In the genomic region with DNA sequence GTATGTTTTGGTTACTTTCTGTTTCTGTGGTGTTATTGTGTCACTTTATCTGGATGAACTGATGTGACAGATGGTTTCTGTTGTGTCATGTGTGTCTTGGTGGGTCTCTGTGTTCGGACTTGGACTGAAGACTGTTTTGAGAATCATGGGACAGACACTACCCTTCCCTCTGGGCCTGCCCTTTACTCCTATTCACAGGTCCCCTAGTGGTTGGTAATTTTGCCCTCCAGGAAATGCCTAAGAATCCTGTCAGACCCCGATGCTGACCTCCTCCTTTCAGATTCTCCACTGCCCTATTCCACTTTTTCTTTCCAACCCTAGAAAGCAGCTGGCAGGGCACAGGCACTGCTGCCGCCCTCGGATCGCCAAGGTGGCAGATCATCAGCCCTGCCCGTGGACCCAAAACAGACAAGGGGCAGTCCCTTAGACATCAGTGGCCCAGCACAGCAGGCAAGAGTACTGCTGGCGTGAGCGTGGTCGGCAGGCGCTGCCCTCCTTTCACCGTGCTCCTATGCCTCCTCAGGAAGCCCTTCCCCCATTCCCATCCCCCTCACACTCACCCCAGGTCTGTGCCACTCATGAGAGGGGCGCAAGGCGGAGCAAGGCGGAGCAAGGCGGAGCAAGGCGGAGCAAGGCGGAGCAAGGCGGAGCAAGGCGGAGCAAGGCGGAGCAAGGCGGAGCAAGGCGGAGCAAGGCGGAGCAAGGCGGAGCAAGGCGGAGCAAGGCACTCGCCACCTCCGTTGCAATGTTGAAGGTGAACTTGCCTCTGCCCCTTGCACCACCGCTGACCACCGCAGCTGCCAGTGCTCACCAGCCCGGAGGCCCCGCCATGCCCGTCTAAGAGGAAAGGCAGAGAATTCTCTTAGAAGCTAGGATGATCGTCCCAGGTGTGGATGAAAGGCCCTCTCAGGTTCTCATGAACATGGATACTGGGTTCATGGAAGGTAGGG, we compare ENCODE assay signal across 8 mouse cellular contexts. TPM values are rescaled to one million over a fixed set of nuclear protein-coding genes. Genes with fewer than 3 reads are reported as not detected.
DNase-seq lines count a peak whose midpoint lies in the region; ATAC-seq and TF ChIP-seq lines count a peak whose summit lies in the region.

No protein-coding gene starts in this region.

- 2% methylated on average over 33 of the region's 33 CpGs for WGBS in embryonic facial prominence, embryonic 12.5 days
- WGBS in lung, embryonic 16.5 days: under 1% methylated on average over 32 of the region's 33 CpGs
- 2% methylated on average over 33 of the region's 33 CpGs for WGBS in olfactory bulb, adult 2 months

- peak overlapping the region; percentile 64 for H3K4me2 ChIP-seq in embryonic facial prominence, embryonic 12.5 days (replicated peaks)
- peak overlapping the region; percentile 81 for H3K4me2 ChIP-seq in lung, embryonic 16.5 days (ENCODE audit: low read depth, low read length)

- peak; percentile 93 for ATAC-seq in embryonic facial prominence, embryonic 12.5 days (ENCODE audit: insufficient number of reproducible peaks, insufficient read depth, low FRiP score, low TSS enrichment)
- peak; percentile 98 for ATAC-seq in lung, embryonic 16.5 days (ENCODE audit: low read depth)

- TF ChIP-seq EP300 in ES-Bruce4 (IDR thresholded peaks at IDR 0.05; ENCODE audit: insufficient read depth, low read depth, low read length): no peak

- TF ChIP-seq POLR2A in ES-Bruce4 (IDR thresholded peaks at IDR 0.05; ENCODE audit: insufficient read depth, low read length): no peak
- TF ChIP-seq POLR2A in olfactory bulb, adult 2 months (IDR thresholded peaks at IDR 0.05; ENCODE audit: insufficient read depth, low read depth, low read length): peak; percentile 57

- intact Hi-C loops in heart, postnatal 14 days (cut with DNase I): no loop called here

- H3K4me3 ChIP-seq in ES-Bruce4 (ENCODE audit: low read depth, low read length): peak overlapping the region; percentile 88
- peak overlapping the region; percentile 55 for H3K4me3 ChIP-seq in embryonic facial prominence, embryonic 12.5 days
- peak overlapping the region; percentile 75 for H3K4me3 ChIP-seq in lung, embryonic 16.5 days (ENCODE audit: low read length)
- H3K4me3 ChIP-seq in olfactory bulb, adult 2 months (ENCODE audit: insufficient read depth, low read depth, low read length): peak overlapping the region; percentile 75

- no peaks in the 10 kb centered on the region for H3K27me3 ChIP-seq in ES-Bruce4 (ENCODE audit: control insufficient read depth, insufficient read depth, low read length, poor library complexity, severe bottlenecking)
- no peaks in the 10 kb centered on the region for H3K27me3 ChIP-seq in embryonic facial prominence, embryonic 12.5 days
- no peaks in the 10 kb centered on the region for H3K27me3 ChIP-seq in lung, embryonic 16.5 days (ENCODE audit: control insufficient read depth, insufficient read depth, low read depth, low read length)

- no peaks in the 10 kb centered on the region for H3K36me3 ChIP-seq in ES-Bruce4 (ENCODE audit: control insufficient read depth, insufficient read depth, low read length, poor library complexity, severe bottlenecking)
- H3K36me3 ChIP-seq in embryonic facial prominence, embryonic 12.5 days: no peaks in the 10 kb centered on the region
- no peaks in the 10 kb centered on the region for H3K36me3 ChIP-seq in lung, embryonic 16.5 days (ENCODE audit: control insufficient read depth, insufficient read depth, low read length)

- H3K27ac ChIP-seq in ES-Bruce4 (ENCODE audit: insufficient read depth, low read length): no peak overlapping the region
- H3K27ac ChIP-seq in embryonic facial prominence, embryonic 12.5 days: peak overlapping the region; percentile 76
- peak overlapping the region; percentile 82 for H3K27ac ChIP-seq in lung, embryonic 16.5 days (ENCODE audit: low read length)
- peak overlapping the region; percentile 76 for H3K27ac ChIP-seq in olfactory bulb, adult 2 months (ENCODE audit: insufficient read depth, low read depth, low read length)

- no peak for TF ChIP-seq CTCF in ES-Bruce4 (IDR thresholded peaks at IDR 0.05; ENCODE audit: low read depth, low read length)
- TF ChIP-seq CTCF in olfactory bulb, adult 2 months (IDR thresholded peaks at IDR 0.05; ENCODE audit: insufficient read depth, low read depth, low read length): peak; percentile 40; the same call in 1 of the 2 replicates

- peak overlapping the region; percentile 49 for H3K9ac ChIP-seq in ES-Bruce4 (ENCODE audit: low read depth, poor library complexity, severe bottlenecking)
- H3K9ac ChIP-seq in embryonic facial prominence, embryonic 12.5 days: peak overlapping the region; percentile 68
- H3K9ac ChIP-seq in lung, embryonic 16.5 days (ENCODE audit: low read length): peak overlapping the region; percentile 84

- peaks cover 2% of the 10 kb centered on the region for H3K4me1 ChIP-seq in ES-Bruce4 (ENCODE audit: control insufficient read depth, insufficient read depth, low read length)
- no peaks in the 10 kb centered on the region for H3K4me1 ChIP-seq in embryonic facial prominence, embryonic 12.5 days
- H3K4me1 ChIP-seq in lung, embryonic 16.5 days (replicated peaks; ENCODE audit: control insufficient read depth, insufficient read depth, low read length): no peaks in the 10 kb centered on the region; the same call in 1 of the 2 replicates
- H3K4me1 ChIP-seq in olfactory bulb, adult 2 months (ENCODE audit: control insufficient read depth, insufficient read depth, low read length): no peaks in the 10 kb centered on the region; the same call in 1 of the 2 replicates

- H3K9me3 ChIP-seq in ES-Bruce4 (replicated peaks; ENCODE audit: control insufficient read depth, insufficient read depth, low read length, poor library complexity, severe bottlenecking): peaks cover 14% of the 10 kb centered on the region
- H3K9me3 ChIP-seq in embryonic facial prominence, embryonic 12.5 days: 0 out of 2 replicates have a peak, but pooled peaks cover 9% of the 10 kb centered on the region
- no peaks in the 10 kb centered on the region for H3K9me3 ChIP-seq in lung, embryonic 16.5 days (ENCODE audit: control insufficient read depth, low read length)

- peak; percentile 41 for DNase-seq in adrenal gland, postnatal 25 days
- peak; percentile 34 to 42 for DNase-seq in heart, postnatal 14 days
- DNase-seq in kidney, postnatal 4 days: peak; percentile 75 to 83
- peak; percentile 76 for DNase-seq in thymus, postnatal 14 days

RNA-seq across cellular contexts. Expression of gene Zfp119b, which starts 17.5 kb away (rescaled TPM):
- polyA plus RNA-seq in ES-Bruce4 (2011; ENCODE audit: insufficient read depth, insufficient read length, low read depth, missing spikeins): 7.5 and 7.8 TPM in 2 replicates
- 3.3 and 4.6 TPM in 2 replicates for total RNA-seq in adrenal gland, postnatal 25 days (2021)
- 4.9 and 6.2 TPM in 2 replicates for polyA plus RNA-seq in embryonic facial prominence, embryonic 12.5 days (2016; fragmentation: Nextera tagmentation; extraction: Ambion mirVana)
- total RNA-seq in heart, postnatal 14 days (2021): 1 to 10 TPM; 3.3 to 4.1 TPM
- 6.1 and 8.3 TPM in 2 replicates for polyA plus RNA-seq in lung, embryonic 16.5 days (2015; fragmentation: Nextera tagmentation; extraction: Ambion mirVana)
- polyA plus RNA-seq in olfactory bulb, adult 2 months (2012; ENCODE audit: insufficient read depth, insufficient read length, low replicate concordance, missing spikeins): not detected in 2 replicates

RNA-seq across cellular contexts. Expression of gene Ebi3, which starts 20.6 kb away (rescaled TPM):
- not detected in 2 replicates for polyA plus RNA-seq in ES-Bruce4 (2011; ENCODE audit: insufficient read depth, insufficient read length, low read depth, missing spikeins)
- total RNA-seq in adrenal gland, postnatal 25 days (2021): 0.27 and 0.81 TPM in 2 replicates
- 1.6 and 2.3 TPM in 2 replicates for polyA plus RNA-seq in embryonic facial prominence, embryonic 12.5 days (2016; fragmentation: Nextera tagmentation; extraction: Ambion mirVana)
- total RNA-seq in heart, postnatal 14 days (2021): under 1 TPM; 0.63 to 0.81 TPM
- 2.0 and 2.8 TPM in 2 replicates for polyA plus RNA-seq in lung, embryonic 16.5 days (2015; fragmentation: Nextera tagmentation; extraction: Ambion mirVana)
- not detected in 2 replicates for polyA plus RNA-seq in olfactory bulb, adult 2 months (2012; ENCODE audit: insufficient read depth, insufficient read length, low replicate concordance, missing spikeins)

RNA-seq across cellular contexts. Expression of gene Yju2, which starts 27.1 kb away (rescaled TPM):
- polyA plus RNA-seq in ES-Bruce4 (2011; ENCODE audit: insufficient read depth, insufficient read length, low read depth, missing spikeins): 10.7 and 11.0 TPM in 2 replicates
- total RNA-seq in adrenal gland, postnatal 25 days (2021): 21.2 and 27.5 TPM in 2 replicates
- polyA plus RNA-seq in embryonic facial prominence, embryonic 12.5 days (2016; fragmentation: Nextera tagmentation; extraction: Ambion mirVana): 26.8 and 28.3 TPM in 2 replicates
- 10 to 100 TPM; 10.8 to 12.6 TPM for total RNA-seq in heart, postnatal 14 days (2021)
- 25.5 and 27.3 TPM in 2 replicates for polyA plus RNA-seq in lung, embryonic 16.5 days (2015; fragmentation: Nextera tagmentation; extraction: Ambion mirVana)
- polyA plus RNA-seq in olfactory bulb, adult 2 months (2012; ENCODE audit: insufficient read depth, insufficient read length, low replicate concordance, missing spikeins): not detected in 2 replicates

RNA-seq across cellular contexts. Expression of gene Shd, which starts 38.4 kb away (rescaled TPM):
- polyA plus RNA-seq in ES-Bruce4 (2011; ENCODE audit: insufficient read depth, insufficient read length, low read depth, missing spikeins): 2.5 and 4.3 TPM in 2 replicates
- 1.4 and 2.2 TPM in 2 replicates for total RNA-seq in adrenal gland, postnatal 25 days (2021)
- 41.4 and 46.8 TPM in 2 replicates for polyA plus RNA-seq in embryonic facial prominence, embryonic 12.5 days (2016; fragmentation: Nextera tagmentation; extraction: Ambion mirVana)
- total RNA-seq in heart, postnatal 14 days (2021): 1 to 10 TPM; 1.3 to 3.1 TPM
- 6.8 and 7.3 TPM in 2 replicates for polyA plus RNA-seq in lung, embryonic 16.5 days (2015; fragmentation: Nextera tagmentation; extraction: Ambion mirVana)
- polyA plus RNA-seq in olfactory bulb, adult 2 months (2012; ENCODE audit: insufficient read depth, insufficient read length, low replicate concordance, missing spikeins): not detected in 2 replicates

RNA-seq across cellular contexts. Expression of gene Zfp959, which starts 39.9 kb away (rescaled TPM):
- 8.4 and 10.0 TPM in 2 replicates for polyA plus RNA-seq in ES-Bruce4 (2011; ENCODE audit: insufficient read depth, insufficient read length, low read depth, missing spikeins)
- 5.7 and 5.9 TPM in 2 replicates for total RNA-seq in adrenal gland, postnatal 25 days (2021)
- polyA plus RNA-seq in embryonic facial prominence, embryonic 12.5 days (2016; fragmentation: Nextera tagmentation; extraction: Ambion mirVana): 13.1 and 13.9 TPM in 2 replicates
- total RNA-seq in heart, postnatal 14 days (2021): 1 to 10 TPM; 4.6 to 5.3 TPM
- polyA plus RNA-seq in lung, embryonic 16.5 days (2015; fragmentation: Nextera tagmentation; extraction: Ambion mirVana): 15.4 and 17.3 TPM in 2 replicates
- polyA plus RNA-seq in olfactory bulb, adult 2 months (2012; ENCODE audit: insufficient read depth, insufficient read length, low replicate concordance, missing spikeins): not detected in 2 replicates

Comparison
In these comparisons a context has a peak if more than half of its experiments do, and no peak if none do; other contexts are left out.
1. RNA of gene Yju2, which starts 27.1 kb away (polyA plus RNA-seq): 26.8 to 28.3 TPM in embryonic facial prominence, embryonic 12.5 days, 25.5 to 27.3 TPM in lung, embryonic 16.5 days and 10.7 to 11.0 TPM in ES-Bruce4; not detected in olfactory bulb, adult 2 months; every median in the first group is over 10 times any median in the second.
2. Peak in every context shown above with its lines, with median percentiles within 50 percentile points of each other: H3K4me3 ChIP-seq, H3K9ac ChIP-seq and DNase-seq.